Mouse (Mus musculus) lung, adult 2 months (tissue): Measurements from ENCODE around the gene Rps18. TPM values are rescaled to one million over a fixed set of nuclear protein-coding genes. Genes with fewer than 3 reads are reported as not detected.

Source experiments
- DNase-seq: peaks from one replicate; pipeline ENCODE4 v3.0.0; 2022
- H3K4me1 ChIP-seq: fragments of 200-500 bp; 2 replicates; pipeline ENCODE4 v1.6.1; 2011; ENCODE audit warnings: low read length; ENCODE audit not compliant: control insufficient read depth, insufficient read depth
- H3K4me3 ChIP-seq: fragments of 200-500 bp; replicated peaks from 2 replicates; pipeline ENCODE3; 2011; ENCODE audit warnings: low read depth, mild to moderate bottlenecking, control low read depth, low read length; ENCODE audit errors: extremely low read depth
- CTCF ChIP-seq: fragments of 200-500 bp; IDR thresholded peaks from 2 replicates; pipeline ENCODE4 v1.5.1; 2011; ENCODE audit warnings: mild to moderate bottlenecking, low read length, control low read depth; ENCODE audit not compliant: insufficient read depth
- POLR2A ChIP-seq: fragments of 200-500 bp; IDR thresholded peaks from 2 replicates; pipeline ENCODE4 v1.6.1; 2011; ENCODE audit warnings: low read depth, mild to moderate bottlenecking, control low read depth, low read length, borderline replicate concordance; ENCODE audit errors: extremely low read depth
- WGBS: fragments of 180-500 bp; shearing (Covaris S2); methylation state at CpG from one replicate; pipeline ENCODE4 v1.1.7; 2018; 5-methylcytosine and 5-hydroxymethylcytosine counted together
- polyA plus RNA-seq: library from polyadenylated mRNA; depleted of rRNA; stranded (reverse); fragments of >200 nt; gene quantifications from 2 replicates; pipeline ENCODE4 v1.2.3, GENCODE M21; 2012

Gene Rps18
- polyA plus RNA-seq, 1 experiment: 331 TPM

DNA sequence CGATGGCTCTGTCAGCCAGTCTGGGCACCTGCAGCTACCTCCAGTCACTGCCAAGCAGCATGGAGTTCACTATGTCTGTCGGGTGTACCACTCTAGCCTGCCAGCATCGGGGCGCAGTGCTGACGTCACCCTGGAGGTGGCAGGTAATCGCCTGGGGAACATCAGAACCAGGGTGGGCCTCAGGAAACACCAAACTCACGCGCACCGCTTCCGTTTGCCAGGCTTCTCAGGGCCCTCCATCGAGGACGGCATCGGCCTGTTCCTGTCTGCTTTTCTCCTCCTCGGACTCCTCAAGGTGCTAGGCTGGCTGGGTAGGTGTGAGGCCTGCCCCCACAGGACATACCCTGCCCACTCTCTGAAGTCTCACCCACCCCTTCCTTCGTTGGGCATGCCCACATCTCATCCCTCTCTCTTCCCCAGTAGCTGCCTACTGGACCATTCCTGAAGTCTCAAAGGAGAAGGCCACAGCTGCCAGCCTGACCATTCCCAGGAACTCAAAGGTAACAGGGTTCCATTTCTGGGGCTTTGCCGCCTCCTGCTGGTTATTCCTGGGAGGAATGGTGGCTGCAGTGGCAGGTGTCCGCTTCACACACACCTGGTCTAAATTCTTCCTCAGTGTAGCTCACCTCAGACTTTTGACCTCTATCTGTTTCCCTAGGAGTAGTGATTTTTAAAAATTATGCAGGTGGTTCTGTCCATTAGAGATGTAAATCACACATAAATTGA, 29.4 kb downstream of the Rps18 start:
- Histone ChIP-seq H3K4me3 (no peak overlapping the region), H3K4me1 (peaks cover 1% of the 10 kb centered on the region)
- DNase-seq: no peak
- TF ChIP-seq CTCF (peak; percentile 36; the same call in 1 of the 2 replicates), POLR2A (no peak; the same call in 1 of the 2 replicates)
- 75% methylated on average over 17 of the region's 17 CpGs for WGBS

DNA sequence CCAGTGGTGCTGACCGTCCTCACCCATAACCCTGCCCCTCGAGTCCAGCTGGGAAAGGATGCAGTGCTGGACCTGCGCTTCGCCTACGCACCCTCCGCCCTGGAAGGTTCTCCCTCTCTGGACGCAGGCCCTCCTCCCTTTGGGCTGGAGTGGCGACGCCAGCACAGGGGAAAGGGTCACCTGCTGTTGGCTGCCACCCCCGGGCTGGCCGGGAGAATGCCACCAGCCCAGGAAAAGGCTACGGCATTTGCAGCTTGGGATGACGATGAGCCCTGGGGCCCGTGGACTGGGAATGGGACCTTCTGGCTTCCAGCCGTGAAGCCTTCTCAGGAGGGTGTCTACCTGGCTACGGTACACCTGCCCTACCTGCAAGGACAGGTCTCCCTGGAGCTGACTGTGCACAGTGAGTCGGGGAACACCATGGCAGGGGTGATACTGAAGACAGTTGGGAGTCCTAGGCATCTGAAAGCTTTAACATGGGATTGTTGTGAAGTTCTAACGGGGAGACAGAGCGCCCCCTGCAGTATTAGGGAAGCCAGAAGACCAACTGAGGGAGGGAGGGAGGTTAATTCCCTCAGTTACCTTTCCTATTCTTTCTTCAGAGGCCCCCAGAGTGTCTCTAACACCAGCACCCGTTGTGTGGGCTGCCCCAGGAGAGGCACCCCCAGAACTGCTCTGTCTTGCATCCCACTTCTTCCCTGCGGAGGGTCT, 30.2 kb downstream of the Rps18 start:
- TF ChIP-seq POLR2A: no peak
- TF ChIP-seq CTCF: no peak
- 87% methylated on average over 21 of the region's 21 CpGs for WGBS

DNA sequence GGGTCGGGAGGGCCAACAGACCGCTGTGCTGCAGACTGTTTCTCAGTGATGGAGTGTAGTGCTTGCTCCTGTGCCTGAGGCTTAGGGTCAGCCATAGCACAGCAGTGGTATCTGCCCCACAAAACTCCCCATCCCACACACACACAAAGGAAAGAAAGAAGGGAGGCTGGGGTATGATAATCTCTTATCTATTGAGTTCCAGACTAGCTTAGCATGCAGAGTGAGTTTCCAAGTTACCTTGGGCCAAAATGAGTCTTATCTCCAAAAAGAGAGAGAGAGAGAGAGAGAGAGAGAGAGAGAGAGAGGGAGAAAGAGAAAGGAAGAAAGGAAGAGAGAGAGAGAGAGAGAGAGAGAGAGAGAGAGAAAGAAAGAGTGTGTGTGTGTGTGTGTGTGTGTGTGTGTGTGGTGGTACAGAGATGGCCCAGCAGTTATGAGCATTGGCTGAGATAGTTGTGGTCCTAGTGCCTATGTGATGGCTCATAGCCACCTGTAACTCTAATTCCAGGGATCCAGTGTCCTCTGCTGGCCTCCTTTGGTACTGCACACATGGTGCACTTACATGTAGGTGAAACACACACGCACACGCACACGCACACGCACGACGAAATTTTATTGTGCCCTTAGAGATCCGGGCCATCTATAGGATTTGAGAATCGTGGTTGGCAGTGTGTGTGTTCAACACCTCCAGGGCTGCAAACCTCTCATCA, 31.1 kb downstream of the Rps18 start:
- peaks cover 7% of the 10 kb centered on the region for H3K4me1 ChIP-seq
- WGBS: 92% methylated on average over 10 of the region's 10 CpGs
- no peak for DNase-seq
- H3K4me3 ChIP-seq: no peak overlapping the region
- TF ChIP-seq POLR2A (no peak), CTCF (peak; percentile 49)

More for the DNA sequence above, 30.2 kb downstream of the Rps18 start:
- Histone ChIP-seq H3K4me3 (no peak overlapping the region), H3K4me1 (peaks cover 7% of the 10 kb centered on the region)
- DNase-seq: no peak

DNA sequence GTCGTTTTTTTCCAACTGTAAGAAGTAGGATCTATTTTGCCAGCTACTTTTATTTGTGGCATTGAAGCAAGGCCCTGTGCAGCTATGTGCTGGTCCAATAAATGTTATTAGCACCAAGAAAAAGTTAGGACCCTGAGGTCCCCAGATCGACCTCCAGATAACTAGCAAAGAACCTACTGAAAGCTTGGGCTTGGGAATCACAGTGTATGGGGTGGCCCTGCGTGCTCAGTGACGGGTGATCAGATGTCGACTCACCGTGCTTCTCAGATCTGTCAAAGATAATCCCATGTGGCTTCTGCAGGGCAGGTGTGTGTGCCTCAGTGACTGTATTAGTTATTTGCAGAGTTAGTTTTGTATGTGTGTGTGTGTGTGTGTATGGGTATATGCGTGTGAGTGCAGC, 34.4 kb downstream of the Rps18 start:
- no peak for TF ChIP-seq CTCF
- no peak for TF ChIP-seq POLR2A
- WGBS: 87% methylated on average over 7 of the region's 7 CpGs

DNA sequence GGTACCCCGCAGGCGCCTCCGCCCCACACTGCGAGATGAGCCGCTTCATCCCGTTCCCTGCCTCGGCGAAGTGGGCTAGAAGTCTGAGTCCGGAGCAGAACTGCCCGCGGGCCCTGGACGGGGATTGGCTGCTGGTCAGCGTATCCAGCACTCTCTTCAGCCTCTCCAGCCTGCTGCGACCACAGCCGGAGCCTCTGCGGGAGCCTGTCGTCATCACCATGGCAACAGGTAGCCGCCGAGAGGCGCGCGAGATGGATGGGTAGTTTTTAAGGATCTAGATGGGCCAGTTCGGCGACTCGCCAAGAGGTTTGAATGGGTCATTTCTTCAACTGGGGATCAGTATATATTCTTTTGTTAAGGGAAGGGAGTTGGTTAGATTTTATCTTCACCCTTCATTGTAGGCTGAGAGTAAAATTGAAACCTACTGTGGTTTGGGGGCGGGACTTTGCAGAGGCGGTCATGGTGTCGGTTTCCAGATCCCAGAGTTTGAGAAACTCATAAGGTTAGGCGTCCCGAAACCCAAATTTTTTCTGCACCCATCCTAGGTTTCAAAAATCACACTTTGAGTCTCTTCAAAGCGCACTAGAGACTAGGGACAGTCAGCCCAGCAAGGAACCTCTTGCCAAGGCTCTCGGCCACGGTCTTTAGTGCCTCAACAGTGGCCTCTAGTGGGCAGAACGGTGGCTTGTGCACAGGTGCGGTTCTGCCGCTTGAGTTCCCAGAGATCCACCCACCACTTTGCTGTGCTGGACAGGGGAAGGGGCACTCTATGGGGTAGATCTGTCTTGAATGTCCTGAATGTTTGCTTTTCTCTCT, 35.3 kb downstream of the Rps18 start:
- TF ChIP-seq POLR2A: no peak
- peak; percentile 87 for TF ChIP-seq CTCF
- peak; percentile 87 for DNase-seq
- H3K4me1 ChIP-seq: peaks cover 12% of the 10 kb centered on the region
- peak overlapping the region; percentile 94 for H3K4me3 ChIP-seq
- WGBS: under 1% methylated on average over 36 of the region's 36 CpGs

More for the DNA sequence above, 34.4 kb downstream of the Rps18 start:
- Histone ChIP-seq H3K4me3 (no peak overlapping the region), H3K4me1 (peaks cover 12% of the 10 kb centered on the region)
- no peak for DNase-seq

DNA sequence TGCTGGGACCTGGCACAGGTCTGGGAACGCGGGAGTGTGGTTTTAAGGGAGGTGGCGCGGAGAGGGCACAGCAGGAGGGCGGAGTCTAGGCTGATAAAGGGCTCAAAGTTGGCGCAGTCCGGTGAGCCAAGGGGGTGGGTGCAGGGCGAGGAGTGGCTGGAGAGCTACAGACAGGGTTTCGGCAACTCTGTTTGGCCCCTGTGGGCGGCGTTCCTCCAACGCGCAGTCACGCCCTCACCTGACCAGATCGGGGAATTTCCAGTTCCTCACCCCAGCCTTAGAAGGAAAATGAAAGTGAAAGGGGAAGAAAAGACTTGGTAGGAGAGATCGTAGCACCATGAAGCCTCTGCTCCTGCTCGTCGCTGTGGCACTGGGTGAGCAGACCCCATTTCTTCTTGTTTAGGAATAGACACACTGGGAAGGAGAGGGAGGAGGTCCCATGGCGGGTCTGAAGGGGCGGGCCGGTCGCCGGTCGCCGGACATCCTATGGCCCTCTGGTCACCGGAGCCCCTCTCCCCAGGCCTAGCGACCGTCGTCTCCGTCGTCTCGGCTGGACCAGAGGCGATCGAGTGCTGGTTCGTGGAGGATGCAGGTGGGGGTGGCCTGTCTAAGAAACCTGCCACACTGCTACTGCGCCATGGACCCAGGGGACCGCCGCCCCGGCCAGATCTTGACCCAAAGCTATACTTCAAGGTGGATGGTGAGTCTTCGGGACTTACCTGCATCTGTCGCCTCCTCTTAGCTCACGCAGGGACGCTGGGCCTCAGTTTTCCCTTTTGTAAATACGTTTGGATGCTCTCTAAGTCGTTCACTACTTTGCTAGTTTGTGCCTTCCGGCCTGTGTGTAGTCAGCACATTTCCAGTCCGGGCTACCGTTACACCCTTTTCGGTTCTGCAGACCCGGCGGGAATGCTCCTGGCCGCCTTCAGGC, 36.2 kb downstream of the Rps18 start:
- DNase-seq: peak; percentile 87
- peak overlapping the region; percentile 94 for H3K4me3 ChIP-seq
- WGBS: under 1% methylated on average over 52 of the region's 52 CpGs
- peak; percentile 80; the same call in 1 of the 2 replicates for TF ChIP-seq POLR2A
- TF ChIP-seq CTCF: peak; percentile 14; the same call in 1 of the 2 replicates
- H3K4me1 ChIP-seq: peaks cover 12% of the 10 kb centered on the region

DNA sequence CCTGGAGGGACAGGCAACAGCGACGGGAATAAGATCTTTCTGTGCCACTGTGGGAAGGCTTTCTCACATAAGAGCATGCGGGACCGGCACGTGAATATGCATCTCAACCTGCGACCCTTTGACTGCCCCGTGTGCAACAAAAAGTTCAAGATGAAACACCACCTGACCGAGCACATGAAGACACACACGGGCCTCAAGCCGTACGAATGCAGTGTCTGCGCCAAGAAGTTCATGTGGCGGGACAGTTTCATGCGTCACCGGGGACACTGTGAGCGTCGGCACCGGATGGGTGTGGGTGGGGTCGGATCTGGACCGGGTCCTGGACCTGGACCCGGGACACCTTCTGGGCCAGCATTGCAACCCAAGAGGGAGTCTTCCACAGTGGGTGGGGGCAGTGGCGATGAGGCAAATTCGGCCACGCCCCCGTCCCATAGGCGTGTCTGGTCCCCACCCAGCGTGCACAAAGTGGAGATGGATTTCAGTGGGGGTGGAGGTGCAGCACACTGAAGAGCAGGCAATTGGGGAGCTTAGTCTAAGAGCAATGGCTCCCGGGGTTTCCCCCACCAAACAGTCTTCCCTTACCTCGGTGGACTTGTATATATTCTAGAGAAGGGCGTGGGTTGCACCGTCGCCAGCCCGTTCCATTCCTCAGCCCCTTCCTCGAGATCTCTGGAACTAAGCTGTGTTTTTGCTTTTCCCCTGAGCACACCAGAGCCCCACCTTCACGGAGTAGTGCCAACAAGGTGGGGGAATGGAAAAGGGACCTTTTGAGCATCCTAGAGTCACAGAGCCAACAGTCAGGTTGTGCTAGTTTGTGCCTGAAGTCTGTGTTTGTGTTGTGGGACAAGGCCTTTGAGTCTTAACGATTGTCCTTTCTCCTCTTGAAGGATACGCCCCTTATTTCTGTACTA, 37.3 kb downstream of the Rps18 start:
- peaks cover 12% of the 10 kb centered on the region for H3K4me1 ChIP-seq
- no peak for DNase-seq
- H3K4me3 ChIP-seq: peak overlapping the region; percentile 94
- WGBS: 52% methylated on average over 37 of the region's 37 CpGs
- no peak for TF ChIP-seq POLR2A
- TF ChIP-seq CTCF: no peak
